8 mouse cellular contexts compared by ENCODE assay signal in genomic region chr8:123137645-123138077, GRCm38 (mm10). TPM values are rescaled to one million over a fixed set of nuclear protein-coding genes. Genes with fewer than 3 reads are reported as not detected.
A peak's percentile ranks its signal among the peaks of the same experiment; 100 is the strongest.
DNase-seq lines count a peak whose midpoint lies in the region; ATAC-seq lines count a peak whose summit lies in the region.

No protein-coding gene starts in this region.

- no peak overlapping the region for H3K4me2 ChIP-seq in forebrain, embryonic 15.5 days (replicated peaks)
- H3K4me2 ChIP-seq in hindbrain, embryonic 15.5 days, result no peak overlapping the region

- 0% methylated on average over 2 of the region's 2 CpGs for WGBS in forebrain, embryonic 15.5 days
- 9% methylated on average over 2 of the region's 2 CpGs for WGBS in hindbrain, embryonic 15.5 days

- peak; percentile 65 for DNase-seq in gastrocnemius, postnatal 14 days
- DNase-seq in gastrocnemius, adult 8-10 months (ENCODE audit: low spot score in 2 of 2), result no peak
- peak; percentile 96 for DNase-seq in NIH3T3 (ENCODE audit: low read depth)
- DNase-seq in left cerebral cortex, postnatal 4 days, result peak; percentile 89
- peak; percentile 57 to 77 for DNase-seq in right cerebral cortex, postnatal 36 days (ENCODE audit: low spot score in 2 of 2)
- no peak for DNase-seq in spleen, postnatal 10 days (ENCODE audit: low spot score in 2 of 2)

- intact Hi-C loops in gastrocnemius, postnatal 14 days (cut with DNase I; ENCODE audit: low total_unique reads), result no loop called here
- intact Hi-C loops in left cerebral cortex, postnatal 4 days (cut with DNase I), result no loop called here

- no peaks in the 10 kb centered on the region for H3K9me3 ChIP-seq in forebrain, embryonic 15.5 days
- H3K9me3 ChIP-seq in hindbrain, embryonic 15.5 days, result no peaks in the 10 kb centered on the region

- no peaks in the 10 kb centered on the region for H3K27me3 ChIP-seq in forebrain, embryonic 15.5 days
- H3K27me3 ChIP-seq in hindbrain, embryonic 15.5 days, result no peaks in the 10 kb centered on the region

- ATAC-seq in forebrain, embryonic 15.5 days (replicated peaks), result peak; percentile 89
- ATAC-seq in hindbrain, embryonic 15.5 days (ENCODE audit: low FRiP score, low read depth), result peak; percentile 67

- H3K27ac ChIP-seq in forebrain, embryonic 15.5 days (replicated peaks), result peak overlapping the region; percentile 77
- 0 out of 2 replicates have a peak overlapping the region, but pooled peaks have one; percentile 31 for H3K27ac ChIP-seq in hindbrain, embryonic 15.5 days (replicated peaks)

- no peak overlapping the region for H3K4me3 ChIP-seq in forebrain, embryonic 15.5 days
- H3K4me3 ChIP-seq in hindbrain, embryonic 15.5 days, result no peak overlapping the region

- peaks cover 37% of the 10 kb centered on the region for H3K4me1 ChIP-seq in forebrain, embryonic 15.5 days
- peaks cover 30% of the 10 kb centered on the region for H3K4me1 ChIP-seq in hindbrain, embryonic 15.5 days (replicated peaks)

- peak overlapping the region; percentile 23; the same call in 1 of the 2 replicates for H3K9ac ChIP-seq in forebrain, embryonic 15.5 days (replicated peaks)
- H3K9ac ChIP-seq in hindbrain, embryonic 15.5 days, result no peak overlapping the region

- no peaks in the 10 kb centered on the region for H3K36me3 ChIP-seq in forebrain, embryonic 15.5 days
- no peaks in the 10 kb centered on the region for H3K36me3 ChIP-seq in hindbrain, embryonic 15.5 days

RNA-seq across cellular contexts. Expression of gene Sult5a1, which starts 20.5 kb away (rescaled TPM):
- total RNA-seq in gastrocnemius, postnatal 14 days (2021), result 1 to 10 TPM; 5.7 to 6.9 TPM
- 1 to 10 TPM in 2 of 4 experiments, under 1 TPM in 2; 0.58 to 2.9 (median 0.88) TPM for total RNA-seq in gastrocnemius, adult 8-10 months (2022)
- polyA plus RNA-seq in forebrain, embryonic 15.5 days (2015; fragmentation: Nextera tagmentation; extraction: Ambion mirVana), result 0.69 and 1.0 TPM in 2 replicates
- 1.6 TPM in 2 replicates for polyA plus RNA-seq in hindbrain, embryonic 15.5 days (2015; fragmentation: Nextera tagmentation; extraction: Ambion mirVana)
- total RNA-seq in left cerebral cortex, postnatal 4 days (2021), result not detected

RNA-seq across cellular contexts. Expression of gene Cpne7, which starts 20.5 kb away (rescaled TPM):
- total RNA-seq in gastrocnemius, postnatal 14 days (2021), result under 1 TPM; 0.31 to 0.73 TPM
- under 1 TPM in 1 of 4 experiments, not detected in 3; 0.24 TPM for total RNA-seq in gastrocnemius, adult 8-10 months (2022)
- polyA plus RNA-seq in forebrain, embryonic 15.5 days (2015; fragmentation: Nextera tagmentation; extraction: Ambion mirVana), result 2.5 and 3.2 TPM in 2 replicates
- polyA plus RNA-seq in hindbrain, embryonic 15.5 days (2015; fragmentation: Nextera tagmentation; extraction: Ambion mirVana), result 4.3 and 4.5 TPM in 2 replicates
- 10 to 100 TPM; 39.2 to 59.4 TPM for total RNA-seq in left cerebral cortex, postnatal 4 days (2021)

RNA-seq across cellular contexts. Expression of gene Rpl13, which starts 35.5 kb away (rescaled TPM):
- total RNA-seq in gastrocnemius, postnatal 14 days (2021), result 100 to 1,000 TPM; 517 to 627 TPM
- total RNA-seq in gastrocnemius, adult 8-10 months (2022), result 100 to 1,000 TPM; 382 to 564 (median 462) TPM
- 886 and 899 TPM in 2 replicates for polyA plus RNA-seq in forebrain, embryonic 15.5 days (2015; fragmentation: Nextera tagmentation; extraction: Ambion mirVana)
- 632 and 725 TPM in 2 replicates for polyA plus RNA-seq in hindbrain, embryonic 15.5 days (2015; fragmentation: Nextera tagmentation; extraction: Ambion mirVana)
- 100 to 1,000 TPM; 539 to 588 TPM for total RNA-seq in left cerebral cortex, postnatal 4 days (2021)

RNA-seq across cellular contexts. Expression of gene Dpep1, which starts 48.4 kb away (rescaled TPM):
- total RNA-seq in gastrocnemius, postnatal 14 days (2021), result 10 to 100 TPM; 11.8 to 20.9 TPM
- total RNA-seq in gastrocnemius, adult 8-10 months (2022), result 10 to 100 TPM in 2 of 4 experiments, 1 to 10 TPM in 2; 5.6 to 14.7 (median 9.7) TPM
- polyA plus RNA-seq in forebrain, embryonic 15.5 days (2015; fragmentation: Nextera tagmentation; extraction: Ambion mirVana), result 0.11 TPM in 1 of 2 replicates, not detected in the other
- 0.18 and 0.50 TPM in 2 replicates for polyA plus RNA-seq in hindbrain, embryonic 15.5 days (2015; fragmentation: Nextera tagmentation; extraction: Ambion mirVana)
- total RNA-seq in left cerebral cortex, postnatal 4 days (2021), result not detected

Comparison
In these comparisons a context has a peak if more than half of its experiments do, and no peak if none do; other contexts are left out.
1. DNase-seq: peak in gastrocnemius, postnatal 14 days (single experiment), NIH3T3 (single experiment), left cerebral cortex, postnatal 4 days (single experiment) and right cerebral cortex, postnatal 36 days (2 of 2); none in gastrocnemius, adult 8-10 months (0 of 2) and spleen, postnatal 10 days (0 of 2).
2. RNA of gene Cpne7, which starts 20.5 kb away (total RNA-seq): 39.2 to 59.4 TPM in left cerebral cortex, postnatal 4 days; 0.31 to 0.73 TPM in gastrocnemius, postnatal 14 days and 0.24 TPM in gastrocnemius, adult 8-10 months; every median in the first group is over 10 times any median in the second.